Mouse (Mus musculus) small intestine, adult 2 months (tissue): ENCODE results near the gene Ccdc175. TPM values are rescaled to one million over a fixed set of nuclear protein-coding genes. Genes with fewer than 3 reads are reported as not detected.

Source experiments
- H3K27ac ChIP-seq: fragments of 200-500 bp; 2 replicates; pipeline ENCODE4 v1.5.1; 2012; ENCODE audit warnings: low read depth, low read length, control low read depth, inconsistent platforms; ENCODE audit not compliant: insufficient read depth
- H3K27me3 ChIP-seq: fragments of 200-500 bp; 2 replicates; pipeline ENCODE4 v1.6.1; 2012; ENCODE audit warnings: mild to moderate bottlenecking, moderate library complexity, low read length, inconsistent platforms; ENCODE audit not compliant: control insufficient read depth, insufficient read depth
- H3K36me3 ChIP-seq: fragments of 200-500 bp; 2 replicates; pipeline ENCODE4 v1.6.1; 2012; ENCODE audit warnings: mild to moderate bottlenecking, low read length, control low read depth, inconsistent platforms; ENCODE audit not compliant: control insufficient read depth, insufficient read depth
- H3K4me1 ChIP-seq: fragments of 200-500 bp; 2 replicates; pipeline ENCODE4 v1.6.1; 2012; ENCODE audit warnings: low read length, inconsistent platforms, mixed read lengths; ENCODE audit not compliant: control insufficient read depth, insufficient read depth, insufficient read length
- H3K4me3 ChIP-seq: fragments of 200-500 bp; 2 replicates; pipeline ENCODE4 v1.5.1; 2012; ENCODE audit warnings: low read depth, mild to moderate bottlenecking, control low read depth, inconsistent platforms, low read length, moderate library complexity
- CTCF ChIP-seq: fragments of 200-500 bp; IDR thresholded peaks from 2 replicates; pipeline ENCODE4 v1.5.1; 2012; ENCODE audit warnings: low read depth, mild to moderate bottlenecking, control low read depth, inconsistent platforms, low read length, moderate library complexity, mixed read lengths; ENCODE audit not compliant: insufficient replicate concordance, insufficient read length; ENCODE audit errors: extremely low read depth
- POLR2A ChIP-seq: fragments of 200-500 bp; IDR thresholded peaks from 2 replicates; pipeline ENCODE4 v1.6.1; 2012; ENCODE audit warnings: low read depth, mild to moderate bottlenecking, control low read depth, inconsistent platforms, low read length, moderate library complexity
- WGBS: fragments of 180-500 bp; shearing (Covaris S2); methylation state at CpG from one replicate; pipeline ENCODE4 v1.1.7; 2018; 5-methylcytosine and 5-hydroxymethylcytosine counted together
- polyA plus RNA-seq: library from polyadenylated mRNA; depleted of rRNA; stranded (reverse); fragments of >200 nt; gene quantifications from 2 replicates; pipeline ENCODE4 v1.2.3, GENCODE M21; 2012

The Ccdc175 gene
- polyA plus RNA-seq, 1 experiment = not detected

DNA sequence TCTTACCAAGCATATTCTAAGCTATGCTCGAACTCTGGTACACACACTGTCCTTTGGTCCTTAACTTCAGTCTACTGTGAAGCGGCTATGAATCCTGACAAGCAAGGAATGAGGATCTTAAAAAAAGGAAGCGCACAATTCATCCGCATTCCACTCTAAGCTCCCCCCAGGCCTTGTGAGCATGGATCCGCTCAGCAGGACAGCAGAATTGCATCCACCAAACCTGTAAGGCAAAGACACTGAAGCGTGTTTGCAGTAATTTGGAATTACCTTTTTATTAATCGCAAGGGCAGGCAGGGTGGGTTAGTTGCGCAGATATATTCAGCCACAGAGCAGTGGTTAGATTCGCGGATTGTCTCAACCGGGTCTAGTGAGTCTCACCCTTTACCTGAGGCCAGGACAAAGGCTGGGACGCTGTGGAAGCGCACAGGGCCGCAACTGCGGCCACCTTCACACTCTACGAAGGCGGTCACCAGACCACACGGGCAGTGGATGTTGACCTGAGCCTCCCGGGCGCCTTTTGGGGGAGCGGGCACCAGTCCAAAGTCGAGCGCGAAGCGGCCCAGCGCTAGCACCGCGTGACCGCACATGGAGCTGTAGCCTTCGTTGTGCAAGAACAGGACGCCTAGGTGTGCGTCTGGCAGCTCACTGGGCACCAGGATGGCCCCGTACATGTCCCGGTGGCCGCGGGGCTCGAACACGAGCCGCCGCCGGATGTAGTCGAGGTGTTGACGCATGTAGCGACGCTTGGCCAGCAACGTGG lies 100.4 kb downstream of the Ccdc175 start:
- TF ChIP-seq CTCF (no peak), POLR2A (no peak)
- peaks cover 7% of the 10 kb centered on the region for H3K4me1 ChIP-seq
- H3K4me3 ChIP-seq = peak overlapping the region; percentile 80
- 6% methylated on average over 46 of the region's 46 CpGs for WGBS
- H3K36me3 ChIP-seq = no peaks in the 10 kb centered on the region
- H3K27ac ChIP-seq = peak overlapping the region; percentile 38; the same call in 1 of the 2 replicates
- H3K27me3 ChIP-seq = no peaks in the 10 kb centered on the region

DNA sequence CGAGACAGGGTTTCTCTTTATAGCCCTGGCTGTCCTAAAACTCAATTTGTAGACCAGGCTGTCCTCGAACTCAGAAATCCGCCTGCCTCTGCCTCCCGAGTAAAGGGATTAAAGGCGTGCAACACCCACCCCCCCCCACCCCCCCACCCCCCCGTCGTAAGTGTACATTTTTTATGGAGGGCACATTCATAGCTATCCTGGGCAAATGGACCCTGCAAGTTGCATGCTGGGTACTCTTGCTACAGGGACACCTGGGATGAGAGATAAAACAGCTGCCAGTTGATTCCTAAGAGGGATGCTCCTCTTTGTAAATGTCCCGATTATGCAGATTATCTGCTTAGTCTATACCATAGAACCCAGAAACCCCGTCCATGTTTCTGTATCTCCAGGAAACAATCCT lies 101.6 kb downstream of the Ccdc175 start:
- H3K27ac ChIP-seq = no peak overlapping the region
- no peak overlapping the region for H3K4me3 ChIP-seq
- no peaks in the 10 kb centered on the region for H3K36me3 ChIP-seq
- TF ChIP-seq POLR2A (no peak), CTCF (no peak)
- peaks cover 7% of the 10 kb centered on the region for H3K4me1 ChIP-seq
- no peaks in the 10 kb centered on the region for H3K27me3 ChIP-seq
- 71% methylated on average over 9 of the region's 9 CpGs for WGBS

DNA sequence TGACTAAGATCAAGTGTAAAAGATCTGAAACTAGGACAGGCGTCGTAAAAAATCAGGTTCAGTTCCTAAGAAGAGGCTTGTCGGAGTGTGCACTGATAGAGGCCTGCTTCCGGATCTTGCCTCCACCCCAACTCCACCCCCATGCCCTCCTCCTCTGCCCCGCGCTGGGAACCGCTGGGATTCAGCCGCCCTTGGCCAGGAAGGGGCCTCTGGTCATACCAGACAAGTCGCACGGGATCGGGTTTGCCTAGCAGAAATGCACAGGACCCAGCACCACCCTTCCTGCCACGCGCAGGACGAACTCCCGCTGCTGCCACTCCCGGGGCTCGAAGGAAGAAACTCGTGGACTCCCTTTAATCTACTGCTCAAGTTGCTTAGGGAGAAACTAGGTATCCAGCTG lies 102.5 kb downstream of the Ccdc175 start:
- Histone ChIP-seq H3K4me1 (peaks cover 7% of the 10 kb centered on the region), H3K4me3 (peak overlapping the region; percentile 61), H3K36me3 (no peaks in the 10 kb centered on the region), H3K27ac (no peak overlapping the region), H3K27me3 (no peaks in the 10 kb centered on the region)
- 19% methylated on average over 18 of the region's 18 CpGs for WGBS
- TF ChIP-seq CTCF (no peak), POLR2A (no peak)

GRCm38 (mm10) chr12:72081961-72082360 lies 102.9 kb downstream of the Ccdc175 start:
- Histone ChIP-seq H3K36me3 (no peaks in the 10 kb centered on the region), H3K27ac (no peak overlapping the region), H3K27me3 (no peaks in the 10 kb centered on the region), H3K4me1 (peaks cover 7% of the 10 kb centered on the region), H3K4me3 (no peak overlapping the region)
- TF ChIP-seq POLR2A (no peak), CTCF (no peak)
- WGBS = 80% methylated on average over 3 of the region's 3 CpGs

- Histone ChIP-seq H3K4me1 (0 out of 2 replicates have a peak, but pooled peaks cover 2% of the 10 kb centered on the region), H3K4me3 (no peak overlapping the region), H3K36me3 (no peaks in the 10 kb centered on the region), H3K27me3 (no peaks in the 10 kb centered on the region), H3K27ac (no peak overlapping the region)
- 95% methylated on average over 3 of the region's 3 CpGs for WGBS
- TF ChIP-seq CTCF (no peak), POLR2A (no peak)
Measured at GRCm38 (mm10) chr12:72078248-72078647, 106.6 kb downstream of the Ccdc175 start.

DNA sequence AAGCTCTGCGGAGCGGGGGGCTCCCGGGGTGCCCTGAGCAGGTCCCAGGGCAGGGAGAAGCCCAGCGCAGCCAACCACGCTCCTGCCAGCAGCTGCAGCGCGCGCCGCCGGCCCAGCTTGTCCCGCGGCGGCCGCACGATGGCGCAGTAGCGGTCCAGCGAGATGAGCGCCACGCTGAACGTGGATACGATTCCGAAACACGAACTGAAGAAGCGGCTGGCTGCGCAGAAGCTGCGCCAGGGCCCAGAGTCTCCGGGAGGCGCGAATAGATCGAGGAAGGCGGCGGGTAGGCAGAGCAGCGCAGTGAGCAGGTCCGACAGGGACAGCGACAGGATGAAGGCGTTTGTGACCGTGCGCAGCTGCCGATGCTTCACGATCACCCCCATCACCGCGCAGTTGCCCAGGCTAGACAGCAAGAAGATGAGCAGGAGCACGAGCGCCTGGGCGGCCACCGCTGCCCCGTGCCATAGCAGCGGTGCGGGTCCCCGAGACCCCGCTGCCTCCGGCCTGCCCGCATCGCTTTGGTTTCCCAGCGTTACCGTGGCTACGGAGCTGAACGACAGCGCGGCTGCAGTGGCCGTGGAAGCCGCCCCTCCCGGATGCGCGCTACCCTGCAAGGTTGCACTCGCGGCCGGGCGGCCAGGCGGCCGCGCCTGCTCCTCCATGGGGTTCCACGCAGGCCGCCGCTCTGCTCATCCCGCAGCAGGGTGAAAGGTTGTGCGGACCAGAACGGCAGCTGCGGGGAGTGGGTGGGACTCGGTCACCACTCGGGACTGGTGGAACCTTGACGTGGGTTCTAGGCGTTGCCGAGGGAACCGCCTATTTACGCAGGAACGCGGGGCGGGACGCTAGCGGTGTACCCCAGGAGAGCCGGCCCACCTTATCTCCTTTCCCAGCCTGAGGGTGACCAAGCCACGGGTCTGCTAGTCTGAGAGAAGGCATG lies 114.2 kb downstream of the Ccdc175 start, which contains the start of gene Gpr135:
TSS of gene Gpr135 (minus strand) at position 799 of the 943 bp plus-strand sequence.
- H3K4me3 ChIP-seq = peak within 1 kb of the TSS; percentile 73
- no peaks in the 10 kb centered on the region for H3K36me3 ChIP-seq
- H3K27ac ChIP-seq = no peak within 1 kb of the TSS
- WGBS = 1% methylated on average over 94 of the region's 94 CpGs
- TF ChIP-seq POLR2A (no peak), CTCF (peak; percentile 71; the same call in 1 of the 2 replicates)
- peaks cover 3% of the 10 kb centered on the region for H3K27me3 ChIP-seq
- peaks cover 8% of the 10 kb centered on the region for H3K4me1 ChIP-seq

- TF ChIP-seq CTCF (no peak), POLR2A (no peak)
- peak overlapping the region; percentile 73 for H3K4me3 ChIP-seq
- H3K27me3 ChIP-seq = peaks cover 3% of the 10 kb centered on the region
- no peak overlapping the region for H3K27ac ChIP-seq
- no peaks in the 10 kb centered on the region for H3K36me3 ChIP-seq
- WGBS = 11% methylated on average over 40 of the region's 40 CpGs
- peaks cover 8% of the 10 kb centered on the region for H3K4me1 ChIP-seq
Measured at GRCm38 (mm10) chr12:72069626-72070326, 115.1 kb downstream of the Ccdc175 start.
